ENCODE assay signal across 7 mouse cellular contexts in the genomic region with DNA sequence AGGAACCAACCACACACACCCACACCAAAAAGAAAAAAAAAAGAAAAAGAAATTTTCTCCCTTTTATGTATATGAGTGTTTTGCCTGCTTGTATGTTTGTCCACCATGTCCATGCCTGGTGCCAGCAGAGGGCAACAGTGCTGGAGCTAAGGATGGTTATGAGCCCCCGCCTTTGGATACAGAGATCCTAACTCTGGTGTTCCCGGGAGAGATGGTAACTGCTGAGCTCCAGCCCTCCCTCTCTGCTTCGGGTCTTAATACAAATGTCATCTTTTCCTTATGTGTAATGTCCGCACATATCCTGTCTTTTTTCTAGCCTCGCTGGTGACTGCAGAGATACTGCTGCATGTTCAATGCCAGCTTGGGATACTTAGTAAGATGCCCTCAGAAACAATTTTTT. TPM values are rescaled to one million over a fixed set of nuclear protein-coding genes. Genes with fewer than 3 reads are reported as not detected.
A peak's percentile ranks its signal among the peaks of the same experiment; 100 is the strongest.
DNase-seq lines count a peak whose midpoint lies in the region; ATAC-seq and TF ChIP-seq lines count a peak whose summit lies in the region.

No protein-coding gene starts in this region.

- DNase-seq in lung, postnatal 0 days (ENCODE audit: low spot score), result no peak
- no peak for DNase-seq in lung, postnatal 4 days
- DNase-seq in limb, embryonic 10.5 days (ENCODE audit: low spot score), result no peak
- no peak for DNase-seq in stomach, postnatal 0 days (ENCODE audit: low spot score)
- DNase-seq in urinary bladder, adult 2 months (ENCODE audit: low spot score), result no peak
- DNase-seq in right cerebral cortex, postnatal 36 days (ENCODE audit: low spot score in 2 of 2), result no peak

- TF ChIP-seq EP300 in lung, postnatal 0 days (IDR thresholded peaks at IDR 0.05), result no peak
- no peak for TF ChIP-seq EP300 in stomach, postnatal 0 days (optimal IDR thresholded peaks at IDR 0.05)

- no peak overlapping the region for H3K4me2 ChIP-seq in lung, postnatal 0 days (replicated peaks; ENCODE audit: low read depth, low read length)
- H3K4me2 ChIP-seq in embryonic facial prominence, embryonic 12.5 days (replicated peaks), result peak overlapping the region; percentile 77
- H3K4me2 ChIP-seq in stomach, postnatal 0 days (replicated peaks; ENCODE audit: low read depth), result peak overlapping the region; percentile 77

- peaks cover 12% of the 10 kb centered on the region for H3K4me1 ChIP-seq in lung, postnatal 0 days (ENCODE audit: insufficient read depth, low read depth, low read length)
- peaks cover 12% of the 10 kb centered on the region; the same call in 1 of the 2 replicates for H3K4me1 ChIP-seq in embryonic facial prominence, embryonic 12.5 days
- H3K4me1 ChIP-seq in limb, embryonic 10.5 days, result peaks cover 20% of the 10 kb centered on the region
- peaks cover 4% of the 10 kb centered on the region for H3K4me1 ChIP-seq in stomach, postnatal 0 days (replicated peaks; ENCODE audit: control insufficient read depth, insufficient read depth)

- H3K36me3 ChIP-seq in lung, postnatal 0 days (ENCODE audit: insufficient read depth, low read length), result no peaks in the 10 kb centered on the region
- no peaks in the 10 kb centered on the region for H3K36me3 ChIP-seq in embryonic facial prominence, embryonic 12.5 days
- H3K36me3 ChIP-seq in limb, embryonic 10.5 days, result peaks cover 3% of the 10 kb centered on the region; the same call in 1 of the 2 replicates
- H3K36me3 ChIP-seq in stomach, postnatal 0 days (ENCODE audit: control insufficient read depth, insufficient read depth, low read length), result no peaks in the 10 kb centered on the region

- TF ChIP-seq CTCF in lung, postnatal 0 days (IDR thresholded peaks at IDR 0.05), result peak; percentile 41
- TF ChIP-seq CTCF in stomach, postnatal 0 days (IDR thresholded peaks at IDR 0.05; ENCODE audit: low read depth), result peak; percentile 44

- ATAC-seq in lung, postnatal 0 days, result no peak
- no peak for ATAC-seq in embryonic facial prominence, embryonic 12.5 days (ENCODE audit: insufficient number of reproducible peaks, insufficient read depth, low FRiP score, low TSS enrichment)
- ATAC-seq in stomach, postnatal 0 days (ENCODE audit: low FRiP score, low TSS enrichment), result no peak

- H3K9ac ChIP-seq in lung, postnatal 0 days (replicated peaks; ENCODE audit: low read depth), result no peak overlapping the region
- 0 out of 2 replicates have a peak overlapping the region, but pooled peaks have one; percentile 16 for H3K9ac ChIP-seq in embryonic facial prominence, embryonic 12.5 days
- H3K9ac ChIP-seq in stomach, postnatal 0 days (ENCODE audit: low read length), result no peak overlapping the region

- H3K27ac ChIP-seq in lung, postnatal 0 days (ENCODE audit: low read length), result no peak overlapping the region
- H3K27ac ChIP-seq in embryonic facial prominence, embryonic 12.5 days, result peak overlapping the region; percentile 87; the same call in 1 of the 2 replicates
- H3K27ac ChIP-seq in limb, embryonic 10.5 days, result peak overlapping the region; percentile 74
- no peak overlapping the region for H3K27ac ChIP-seq in stomach, postnatal 0 days (replicated peaks)

- 0 out of 2 replicates have a peak, but pooled peaks cover 4% of the 10 kb centered on the region for H3K27me3 ChIP-seq in lung, postnatal 0 days (replicated peaks; ENCODE audit: insufficient read depth, low read length)
- H3K27me3 ChIP-seq in embryonic facial prominence, embryonic 12.5 days, result peaks cover 30% of the 10 kb centered on the region
- peaks cover 51% of the 10 kb centered on the region for H3K27me3 ChIP-seq in limb, embryonic 10.5 days (ENCODE audit: low read depth, poor library complexity, severe bottlenecking)
- no peaks in the 10 kb centered on the region for H3K27me3 ChIP-seq in stomach, postnatal 0 days (ENCODE audit: control insufficient read depth, insufficient read depth, low read length)

- H3K4me3 ChIP-seq in lung, postnatal 0 days (ENCODE audit: low read depth, low read length), result no peak overlapping the region
- peak overlapping the region; percentile 48 for H3K4me3 ChIP-seq in embryonic facial prominence, embryonic 12.5 days
- peak overlapping the region; percentile 51 for H3K4me3 ChIP-seq in limb, embryonic 10.5 days
- no peak overlapping the region; the same call in 1 of the 2 replicates for H3K4me3 ChIP-seq in stomach, postnatal 0 days (ENCODE audit: low read depth, low read length)

- no peaks in the 10 kb centered on the region for H3K9me3 ChIP-seq in lung, postnatal 0 days (ENCODE audit: low read length)
- H3K9me3 ChIP-seq in embryonic facial prominence, embryonic 12.5 days, result no peaks in the 10 kb centered on the region
- no peaks in the 10 kb centered on the region for H3K9me3 ChIP-seq in limb, embryonic 10.5 days (replicated peaks)
- H3K9me3 ChIP-seq in stomach, postnatal 0 days (ENCODE audit: control insufficient read depth, low read length), result no peaks in the 10 kb centered on the region

- 5% methylated on average over 5 of the region's 5 CpGs for WGBS in lung, postnatal 0 days
- WGBS in embryonic facial prominence, embryonic 12.5 days, result 13% methylated on average over 5 of the region's 5 CpGs
- WGBS in limb, embryonic 10.5 days, result 15% methylated on average over 5 of the region's 5 CpGs
- 11% methylated on average over 5 of the region's 5 CpGs for WGBS in stomach, postnatal 0 days

RNA-seq across cellular contexts. Expression of gene Mypop, which starts 1.1 kb away (rescaled TPM):
- polyA plus RNA-seq in lung, postnatal 0 days (2015; fragmentation: Nextera tagmentation; extraction: Ambion mirVana), result 2.3 and 2.6 TPM in 2 replicates
- polyA plus RNA-seq in embryonic facial prominence, embryonic 12.5 days (2016; fragmentation: Nextera tagmentation; extraction: Ambion mirVana), result 7.7 and 9.8 TPM in 2 replicates
- 3.4 and 4.0 TPM in 2 replicates for polyA plus RNA-seq in limb, embryonic 10.5 days (2016; fragmentation: Nextera tagmentation; extraction: Ambion mirVana)
- polyA plus RNA-seq in stomach, postnatal 0 days (2015; fragmentation: Nextera tagmentation; extraction: Ambion mirVana), result 1.3 and 1.4 TPM in 2 replicates
- polyA plus RNA-seq in urinary bladder, adult 2 months (2012; rRNA removed), result 7.5 and 9.5 TPM in 2 replicates

RNA-seq across cellular contexts. Expression of gene Nanos2, which starts 2.8 kb away (rescaled TPM):
- not detected in 2 replicates for polyA plus RNA-seq in lung, postnatal 0 days (2015; fragmentation: Nextera tagmentation; extraction: Ambion mirVana)
- polyA plus RNA-seq in embryonic facial prominence, embryonic 12.5 days (2016; fragmentation: Nextera tagmentation; extraction: Ambion mirVana), result not detected in 2 replicates
- polyA plus RNA-seq in limb, embryonic 10.5 days (2016; fragmentation: Nextera tagmentation; extraction: Ambion mirVana), result not detected in 2 replicates
- polyA plus RNA-seq in stomach, postnatal 0 days (2015; fragmentation: Nextera tagmentation; extraction: Ambion mirVana), result not detected in 2 replicates
- polyA plus RNA-seq in urinary bladder, adult 2 months (2012; rRNA removed), result 0.04 TPM in 1 of 2 replicates, not detected in the other

RNA-seq across cellular contexts. Expression of gene Irf2bp1, which starts 13.8 kb away (rescaled TPM):
- polyA plus RNA-seq in lung, postnatal 0 days (2015; fragmentation: Nextera tagmentation; extraction: Ambion mirVana), result 11.7 and 12.2 TPM in 2 replicates
- 47.1 and 48.6 TPM in 2 replicates for polyA plus RNA-seq in embryonic facial prominence, embryonic 12.5 days (2016; fragmentation: Nextera tagmentation; extraction: Ambion mirVana)
- polyA plus RNA-seq in limb, embryonic 10.5 days (2016; fragmentation: Nextera tagmentation; extraction: Ambion mirVana), result 30.8 and 34.4 TPM in 2 replicates
- 9.8 and 12.0 TPM in 2 replicates for polyA plus RNA-seq in stomach, postnatal 0 days (2015; fragmentation: Nextera tagmentation; extraction: Ambion mirVana)
- 15.8 and 20.3 TPM in 2 replicates for polyA plus RNA-seq in urinary bladder, adult 2 months (2012; rRNA removed)

RNA-seq across cellular contexts. Expression of gene Foxa3, which starts 33.3 kb away (rescaled TPM):
- polyA plus RNA-seq in lung, postnatal 0 days (2015; fragmentation: Nextera tagmentation; extraction: Ambion mirVana), result 0.49 and 0.70 TPM in 2 replicates
- polyA plus RNA-seq in embryonic facial prominence, embryonic 12.5 days (2016; fragmentation: Nextera tagmentation; extraction: Ambion mirVana), result 0.13 and 0.18 TPM in 2 replicates
- polyA plus RNA-seq in limb, embryonic 10.5 days (2016; fragmentation: Nextera tagmentation; extraction: Ambion mirVana), result not detected in 2 replicates
- 39.2 and 46.0 TPM in 2 replicates for polyA plus RNA-seq in stomach, postnatal 0 days (2015; fragmentation: Nextera tagmentation; extraction: Ambion mirVana)
- polyA plus RNA-seq in urinary bladder, adult 2 months (2012; rRNA removed), result 0.04 TPM in 1 of 2 replicates, not detected in the other

RNA-seq across cellular contexts. Expression of gene Sympk, which starts 34.2 kb away (rescaled TPM):
- polyA plus RNA-seq in lung, postnatal 0 days (2015; fragmentation: Nextera tagmentation; extraction: Ambion mirVana), result 10.4 and 11.8 TPM in 2 replicates
- polyA plus RNA-seq in embryonic facial prominence, embryonic 12.5 days (2016; fragmentation: Nextera tagmentation; extraction: Ambion mirVana), result 51.8 and 56.5 TPM in 2 replicates
- 50.4 and 54.6 TPM in 2 replicates for polyA plus RNA-seq in limb, embryonic 10.5 days (2016; fragmentation: Nextera tagmentation; extraction: Ambion mirVana)
- polyA plus RNA-seq in stomach, postnatal 0 days (2015; fragmentation: Nextera tagmentation; extraction: Ambion mirVana), result 9.1 and 9.6 TPM in 2 replicates
- 35.0 and 43.7 TPM in 2 replicates for polyA plus RNA-seq in urinary bladder, adult 2 months (2012; rRNA removed)

Comparison
In these comparisons a context has a peak if more than half of its experiments do, and no peak if none do; other contexts are left out.
1. H3K27ac ChIP-seq: peak in embryonic facial prominence, embryonic 12.5 days (single experiment) and limb, embryonic 10.5 days (single experiment); none in lung, postnatal 0 days (single experiment) and stomach, postnatal 0 days (single experiment).
2. H3K4me3 ChIP-seq: peak in embryonic facial prominence, embryonic 12.5 days (single experiment) and limb, embryonic 10.5 days (single experiment); none in lung, postnatal 0 days (single experiment) and stomach, postnatal 0 days (single experiment).